15 mouse cellular contexts compared by ENCODE assay signal in the genomic region with DNA sequence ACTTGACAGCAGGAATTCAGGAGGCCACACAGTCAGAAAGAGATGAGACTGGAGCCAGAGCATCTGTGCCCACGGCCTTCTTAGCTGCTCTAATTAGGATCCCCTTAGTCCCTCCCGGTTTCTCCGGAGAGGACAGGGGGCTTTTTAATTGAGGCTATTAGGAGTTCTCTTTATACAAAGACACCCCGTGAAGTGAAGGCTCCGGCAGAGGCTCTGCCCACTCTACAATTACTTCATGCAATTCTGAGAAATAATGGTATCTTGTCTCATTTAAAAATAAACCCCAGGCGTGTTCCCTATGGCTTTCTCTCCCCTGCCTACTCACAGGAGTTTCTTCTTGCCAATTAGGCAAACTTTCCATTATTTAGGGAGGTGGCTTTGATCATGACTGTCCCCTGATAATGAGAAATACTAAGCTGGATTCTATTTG. TPM values are rescaled to one million over a fixed set of nuclear protein-coding genes. Genes with fewer than 3 reads are reported as not detected.
A peak's percentile ranks its signal among the peaks of the same experiment; 100 is the strongest.
DNase-seq lines count a peak whose midpoint lies in the region; ATAC-seq and TF ChIP-seq lines count a peak whose summit lies in the region.
"Had no signal": no experiment of that assay in that cellular context is flagged by ENCODE, and none has a peak within 500 bp of the region (broad histone marks: within the 10 kb centered on the region; RNA-seq: fewer than 3 reads in every experiment).

No protein-coding gene starts in this region.

- no peaks in the 10 kb centered on the region for H3K27me3 ChIP-seq in forebrain, embryonic 11.5 days (ENCODE audit: control insufficient read depth, insufficient read depth, low read length)
- H3K27me3 ChIP-seq in hindbrain, embryonic 13.5 days, result no peaks in the 10 kb centered on the region

- ATAC-seq in forebrain, embryonic 11.5 days (replicated peaks; ENCODE audit: low FRiP score), result peak; percentile 79
- ATAC-seq in hindbrain, embryonic 13.5 days (ENCODE audit: low FRiP score), result peak; percentile 40; the same call in 1 of the 2 replicates

- no peaks in the 10 kb centered on the region for H3K4me1 ChIP-seq in forebrain, embryonic 11.5 days (replicated peaks; ENCODE audit: control insufficient read depth, insufficient read depth, low read length)
- H3K4me1 ChIP-seq in hindbrain, embryonic 13.5 days (replicated peaks), result peaks cover 2% of the 10 kb centered on the region; the same call in 1 of the 2 replicates
- peaks cover 5% of the 10 kb centered on the region; the same call in 1 of the 2 replicates for H3K4me1 ChIP-seq in olfactory bulb, adult 2 months (ENCODE audit: control insufficient read depth, insufficient read depth, low read length)

- 7% methylated on average over 6 of the region's 6 CpGs for WGBS in forebrain, embryonic 11.5 days
- 20% methylated on average over 6 of the region's 6 CpGs for whole genome bisulfite sequencing in hindbrain, embryonic 13.5 days
- 11% methylated on average over 6 of the region's 6 CpGs for WGBS in olfactory bulb, adult 2 months

- H3K9me3 ChIP-seq in forebrain, embryonic 11.5 days (ENCODE audit: control insufficient read depth, low read length), result no peaks in the 10 kb centered on the region
- H3K9me3 ChIP-seq in hindbrain, embryonic 13.5 days, result no peaks in the 10 kb centered on the region
- H3K9me3 ChIP-seq: limb, embryonic 15.5 days had no signal

- H3K4me2 ChIP-seq in forebrain, embryonic 11.5 days (ENCODE audit: low read depth, low read length, severe bottlenecking), result no peak overlapping the region
- H3K4me2 ChIP-seq in hindbrain, embryonic 13.5 days, result no peak overlapping the region
- H3K4me2 ChIP-seq: limb, embryonic 15.5 days had no signal

- no peak for TF ChIP-seq CTCF in olfactory bulb, adult 2 months (IDR thresholded peaks at IDR 0.05; ENCODE audit: insufficient read depth, low read depth, low read length)

- H3K9ac ChIP-seq in forebrain, embryonic 11.5 days (ENCODE audit: low read length), result no peak overlapping the region
- no peak overlapping the region for H3K9ac ChIP-seq in hindbrain, embryonic 13.5 days
- H3K9ac ChIP-seq: limb, embryonic 15.5 days had no signal

- no peaks in the 10 kb centered on the region for H3K36me3 ChIP-seq in forebrain, embryonic 11.5 days (ENCODE audit: control insufficient read depth, insufficient read depth, low read length)
- no peaks in the 10 kb centered on the region for H3K36me3 ChIP-seq in hindbrain, embryonic 13.5 days
- H3K36me3 ChIP-seq: limb, embryonic 15.5 days had no signal

- TF ChIP-seq POLR2A in olfactory bulb, adult 2 months (IDR thresholded peaks at IDR 0.05; ENCODE audit: insufficient read depth, low read depth, low read length), result no peak

- intact Hi-C loops in left cerebral cortex, postnatal 4 days (cut with DNase I), result no loop called here

- no peak overlapping the region for H3K4me3 ChIP-seq in forebrain, embryonic 11.5 days (ENCODE audit: low read depth, low read length)
- H3K4me3 ChIP-seq in hindbrain, embryonic 13.5 days, result no peak overlapping the region
- no peak overlapping the region for H3K4me3 ChIP-seq in olfactory bulb, adult 2 months (ENCODE audit: insufficient read depth, low read depth, low read length)
- H3K4me3 ChIP-seq: erythroblast, embryonic 14.5 days; limb, embryonic 15.5 days had no signal

- DNase-seq in left cerebral cortex, postnatal 4 days, result peak; percentile 10
- DNase-seq in left cerebral cortex, adult 18-20 months (ENCODE audit: low spot score in 2 of 2), result no peak
- DNase-seq in forebrain, embryonic 11.5 days (ENCODE audit: low spot score), result no peak
- DNase-seq in kidney, postnatal 10 days, result no peak
- no peak for DNase-seq in lung, postnatal 10 days
- no peak for DNase-seq in lung, postnatal 25 days (ENCODE audit: low spot score)
- DNase-seq: adrenal gland, adult 2 months; cerebellum, adult 8-10 months; heart, adult 18-20 months; lung, adult 2 months had no signal

- H3K27ac ChIP-seq in forebrain, embryonic 11.5 days (ENCODE audit: low read depth, low read length), result peak overlapping the region; percentile 2; the same call in 1 of the 2 replicates
- H3K27ac ChIP-seq in hindbrain, embryonic 13.5 days, result no peak overlapping the region; the same call in 1 of the 2 replicates
- H3K27ac ChIP-seq in olfactory bulb, adult 2 months (ENCODE audit: insufficient read depth, low read depth, low read length), result peak overlapping the region; percentile 71
- H3K27ac ChIP-seq: limb, embryonic 15.5 days had no signal

RNA-seq across cellular contexts. Expression of a gene that starts 20.2 kb away (rescaled TPM):
- not detected for total RNA-seq in left cerebral cortex, postnatal 4 days (2021)
- total RNA-seq in left cerebral cortex, adult 18-20 months (2021), result under 1 TPM in 1 of 2 experiments, not detected in 1; 0.53 TPM
- polyA plus RNA-seq in forebrain, embryonic 11.5 days (2014; fragmentation: Nextera tagmentation; extraction: Ambion mirVana), result 0.21 TPM in 1 of 2 replicates, not detected in the other
- polyA plus RNA-seq in hindbrain, embryonic 13.5 days (2015; fragmentation: Nextera tagmentation; extraction: Ambion mirVana), result 0.19 TPM in 1 of 2 replicates, not detected in the other
- not detected in 2 replicates for polyA plus RNA-seq in olfactory bulb, adult 2 months (2012; ENCODE audit: insufficient read depth, insufficient read length, low replicate concordance, missing spikeins)
- total RNA-seq: gastrocnemius, adult 18-20 months had no signal
- polyA plus RNA-seq: adrenal gland, adult 2 months; erythroblast, embryonic 14.5 days had no signal

RNA-seq across cellular contexts. Expression of a gene that starts 35.6 kb away (rescaled TPM):
- 10 to 100 TPM; 73.2 to 80.2 TPM for total RNA-seq in left cerebral cortex, postnatal 4 days (2021)
- total RNA-seq in left cerebral cortex, adult 18-20 months (2021), result 10 to 100 TPM; 34.1 to 34.5 TPM
- polyA plus RNA-seq in forebrain, embryonic 11.5 days (2014; fragmentation: Nextera tagmentation; extraction: Ambion mirVana), result 42.2 and 42.8 TPM in 2 replicates
- 42.8 and 52.3 TPM in 2 replicates for polyA plus RNA-seq in hindbrain, embryonic 13.5 days (2015; fragmentation: Nextera tagmentation; extraction: Ambion mirVana)
- polyA plus RNA-seq in olfactory bulb, adult 2 months (2012; ENCODE audit: insufficient read depth, insufficient read length, low replicate concordance, missing spikeins), result not detected in 2 replicates

Comparison
In these comparisons a context has a peak if more than half of its experiments do, and no peak if none do; other contexts are left out.
1. RNA of a gene that starts 35.6 kb away (polyA plus RNA-seq): 42.8 to 52.3 TPM in hindbrain, embryonic 13.5 days and 42.2 to 42.8 TPM in forebrain, embryonic 11.5 days; not detected in olfactory bulb, adult 2 months; every median in the first group is over 10 times any median in the second.